Mouse (Mus musculus) E14TG2a.4 (cell line): ENCODE data around the gene Gadd45g.

ENCODE experiments used
- H3K27me3 ChIP-seq: 2 replicates; pipeline ENCODE4 v1.6.1; 2014; ENCODE audit warnings: low read length, control low read depth; ENCODE audit not compliant: insufficient read depth
- H3K36me3 ChIP-seq: 2 replicates; pipeline ENCODE4 v1.6.1; 2014; ENCODE audit warnings: low read length, control low read depth; ENCODE audit not compliant: insufficient read depth
- H3K4me1 ChIP-seq: replicated peaks from 2 replicates; pipeline ENCODE4 v1.6.1; 2014; ENCODE audit warnings: low read depth, low read length, control low read depth
- H3K4me3 ChIP-seq: replicated peaks from 2 replicates; pipeline ENCODE4 v1.5.1; 2014; ENCODE audit warnings: mild to moderate bottlenecking, low read length
- H3K9me3 ChIP-seq: 2 replicates; pipeline ENCODE4 v1.6.1; 2014; ENCODE audit warnings: low read length, control low read depth
- CTCF ChIP-seq: conservative IDR thresholded peaks from 2 replicates; pipeline ENCODE4 v1.5.1; 2014; ENCODE audit warnings: low read length
- NANOG ChIP-seq: IDR thresholded peaks from 2 replicates; pipeline ENCODE4 v1.6.1; 2014; ENCODE audit warnings: borderline replicate concordance, low read length, mixed read lengths
- POU5F1 ChIP-seq: IDR thresholded peaks from 2 replicates; pipeline ENCODE4 v1.6.1; 2014; ENCODE audit warnings: low read length, borderline replicate concordance

Gene Gadd45g

DNA sequence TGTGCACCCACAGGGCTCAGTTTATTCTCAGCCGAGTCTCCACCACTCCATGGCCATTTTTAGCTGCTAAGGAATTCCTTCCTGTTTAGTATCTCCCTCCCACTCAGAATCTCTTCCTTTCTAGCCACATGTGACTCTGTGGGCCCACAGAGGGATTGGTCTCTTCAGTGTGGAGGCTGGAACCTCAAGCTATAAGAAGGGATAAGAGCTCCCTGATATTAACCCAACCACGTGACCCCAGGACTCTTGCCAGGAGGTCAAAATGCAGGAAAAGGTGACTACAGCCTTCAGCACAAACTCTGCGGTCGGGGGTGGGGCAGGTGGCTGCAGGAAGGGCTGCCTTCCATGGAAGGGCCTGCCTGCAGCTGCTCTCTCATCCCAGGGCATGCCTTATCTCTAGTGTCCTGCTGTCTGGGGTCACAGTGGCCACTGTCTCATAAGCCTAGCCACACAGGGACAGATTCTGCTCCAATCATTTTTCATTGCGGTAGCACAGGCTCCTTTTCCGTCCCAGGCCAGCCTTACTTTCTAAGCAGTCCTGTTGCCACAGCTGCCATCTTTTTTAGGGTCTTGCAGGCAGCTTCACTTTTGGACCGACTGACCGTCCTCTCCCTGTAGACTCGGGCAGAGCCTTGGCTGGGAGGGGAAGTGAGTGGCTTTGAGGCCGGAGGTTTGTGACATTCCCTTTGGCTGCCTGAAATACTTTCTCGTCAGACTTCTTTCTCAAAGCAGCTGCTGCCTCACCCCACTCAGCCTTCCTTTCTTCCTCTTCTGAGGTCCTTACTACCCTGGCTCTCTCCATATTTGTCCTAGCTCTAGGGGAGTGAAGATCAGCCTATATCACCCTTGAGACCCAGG is 35.0 kb downstream of the Gadd45g start:
- H3K4me3 ChIP-seq: no peak overlapping the region

GRCm38 (mm10) chr13:51882218-51882617 is 35.7 kb downstream of the Gadd45g start:
- H3K9me3 ChIP-seq: no peaks in the 10 kb centered on the region
- no peak overlapping the region for H3K4me3 ChIP-seq
- H3K4me1 ChIP-seq: peaks cover 39% of the 10 kb centered on the region
- peaks cover 40% of the 10 kb centered on the region for H3K27me3 ChIP-seq
- no peak for TF ChIP-seq POU5F1
- TF ChIP-seq NANOG: no peak
- no peak for TF ChIP-seq CTCF
- no peaks in the 10 kb centered on the region for H3K36me3 ChIP-seq

More for the DNA sequence above, 35.0 kb downstream of the Gadd45g start:
- Histone ChIP-seq H3K9me3 (no peaks in the 10 kb centered on the region), H3K27me3 (peaks cover 38% of the 10 kb centered on the region), H3K4me1 (peaks cover 39% of the 10 kb centered on the region), H3K36me3 (no peaks in the 10 kb centered on the region)
- TF ChIP-seq POU5F1 (no peak), CTCF (no peak), NANOG (no peak)

DNA sequence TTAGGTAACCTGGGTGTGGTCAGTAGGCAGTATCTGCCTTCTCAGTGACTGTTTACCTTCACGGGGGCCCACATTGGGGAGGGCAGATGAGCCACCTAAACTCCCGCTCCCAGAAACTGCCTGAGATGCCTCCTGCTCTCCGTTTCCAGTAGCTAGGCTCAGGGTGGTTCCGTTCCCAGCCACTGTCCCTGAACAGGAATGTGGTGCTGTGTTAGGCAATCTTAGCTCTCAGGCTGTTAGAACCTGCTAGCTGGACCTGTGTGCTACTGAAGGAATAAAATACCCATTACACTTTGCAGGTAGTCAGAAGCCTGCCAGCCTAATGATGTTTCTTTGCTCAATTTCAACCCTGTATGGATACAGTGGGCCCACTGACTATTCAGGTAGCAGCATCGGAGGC is 37.8 kb downstream of the Gadd45g start:
- H3K9me3 ChIP-seq: no peaks in the 10 kb centered on the region
- peaks cover 33% of the 10 kb centered on the region for H3K27me3 ChIP-seq
- TF ChIP-seq CTCF (no peak), NANOG (no peak), POU5F1 (no peak)
- no peaks in the 10 kb centered on the region for H3K36me3 ChIP-seq
- peaks cover 28% of the 10 kb centered on the region for H3K4me1 ChIP-seq
- H3K4me3 ChIP-seq: no peak overlapping the region

GRCm38 (mm10) chr13:51885594-51885993 is 39.1 kb downstream of the Gadd45g start:
- H3K36me3 ChIP-seq: no peaks in the 10 kb centered on the region
- peaks cover 26% of the 10 kb centered on the region for H3K4me1 ChIP-seq
- H3K4me3 ChIP-seq: no peak overlapping the region
- TF ChIP-seq POU5F1 (no peak), CTCF (no peak), NANOG (no peak)
- peaks cover 22% of the 10 kb centered on the region for H3K27me3 ChIP-seq
- no peaks in the 10 kb centered on the region for H3K9me3 ChIP-seq

DNA sequence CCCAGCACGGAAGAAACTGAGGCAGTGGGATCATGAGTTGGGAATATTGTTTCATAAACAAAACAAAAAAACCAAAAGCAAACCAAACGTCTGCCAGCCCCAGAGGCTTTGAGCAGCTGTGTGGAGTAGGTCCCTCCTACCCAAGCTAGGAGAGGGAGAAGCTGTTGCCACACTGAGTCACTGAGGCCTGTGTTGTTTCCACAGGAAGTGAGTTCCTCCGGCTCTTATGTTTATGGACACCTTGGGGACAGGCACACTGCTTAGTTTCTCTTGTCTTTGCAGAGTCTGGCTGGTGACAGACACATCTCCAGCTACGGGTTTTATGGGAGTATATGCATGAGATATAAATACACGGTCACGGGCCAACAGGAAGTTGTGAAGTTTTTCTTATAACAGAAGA is 39.6 kb downstream of the Gadd45g start:
- H3K36me3 ChIP-seq: no peaks in the 10 kb centered on the region
- no peaks in the 10 kb centered on the region for H3K9me3 ChIP-seq
- H3K27me3 ChIP-seq: peaks cover 20% of the 10 kb centered on the region
- TF ChIP-seq POU5F1 (no peak), NANOG (no peak), CTCF (no peak)
- H3K4me1 ChIP-seq: peaks cover 26% of the 10 kb centered on the region
- no peak overlapping the region for H3K4me3 ChIP-seq

GRCm38 (mm10) chr13:51886723-51887122 is 40.2 kb downstream of the Gadd45g start:
- no peaks in the 10 kb centered on the region for H3K36me3 ChIP-seq
- TF ChIP-seq CTCF: no peak
- no peak for TF ChIP-seq NANOG
- no peak for TF ChIP-seq POU5F1
- no peak overlapping the region for H3K4me3 ChIP-seq
- H3K27me3 ChIP-seq: peaks cover 13% of the 10 kb centered on the region
- no peaks in the 10 kb centered on the region for H3K9me3 ChIP-seq
- peaks cover 20% of the 10 kb centered on the region for H3K4me1 ChIP-seq

- Histone ChIP-seq H3K36me3 (no peaks in the 10 kb centered on the region), H3K4me1 (peaks cover 11% of the 10 kb centered on the region), H3K4me3 (no peak overlapping the region), H3K9me3 (no peaks in the 10 kb centered on the region), H3K27me3 (peaks cover 6% of the 10 kb centered on the region)
- TF ChIP-seq CTCF: no peak
- no peak for TF ChIP-seq NANOG
- TF ChIP-seq POU5F1: no peak
Measured at GRCm38 (mm10) chr13:51888426-51888825, 41.9 kb downstream of the Gadd45g start.

DNA sequence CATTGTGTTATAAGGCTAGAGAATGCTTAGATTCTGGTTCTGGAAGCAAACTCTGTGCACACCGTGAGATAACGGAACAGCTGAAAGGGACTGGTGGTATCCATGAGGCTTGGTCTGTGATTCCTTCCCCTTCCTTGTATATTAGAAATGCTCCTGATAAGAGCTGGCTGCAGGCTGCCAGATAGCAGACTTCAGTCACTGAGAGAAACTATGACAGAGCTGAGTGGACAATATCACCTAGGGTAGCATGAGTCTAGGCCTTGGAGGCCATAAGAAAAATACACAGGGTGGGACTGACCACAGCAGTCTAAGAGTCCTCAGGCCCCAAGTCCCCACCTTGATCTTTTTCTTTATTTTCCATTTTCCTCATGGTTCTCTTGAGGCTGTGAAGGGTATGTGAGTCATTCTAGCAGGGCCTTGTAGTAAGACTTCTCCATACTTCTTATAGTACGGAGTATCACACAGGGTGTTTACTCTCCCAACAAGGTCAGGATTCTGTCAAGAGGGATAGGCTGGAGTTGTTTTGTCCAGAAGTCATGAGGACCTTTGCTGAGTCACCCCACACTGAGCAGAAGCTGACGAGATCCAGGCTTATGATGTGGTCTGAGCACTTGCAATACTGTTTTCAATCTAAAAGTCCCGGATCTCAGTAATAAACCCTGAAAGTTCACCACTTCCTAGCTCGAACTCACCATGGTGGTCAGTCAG is 45.5 kb downstream of the Gadd45g start:
- no peaks in the 10 kb centered on the region for H3K4me1 ChIP-seq
- H3K9me3 ChIP-seq: peaks cover 10% of the 10 kb centered on the region
- no peaks in the 10 kb centered on the region for H3K36me3 ChIP-seq
- H3K27me3 ChIP-seq: peaks cover 3% of the 10 kb centered on the region
- no peak overlapping the region for H3K4me3 ChIP-seq
- TF ChIP-seq POU5F1: no peak
